Mouse (Mus musculus) heart, adult 2 months (tissue): ENCODE measurements around the gene Cars2. TPM values are rescaled to one million over a fixed set of nuclear protein-coding genes. Genes with fewer than 3 reads are reported as not detected.
"Not testable (repeated sequence)": the region's sequence is repeated elsewhere in the genome, so short reads cannot be mapped to it uniquely, and the experiment has no call there.

Source experiments
- DNase-seq, 2 experiments: peaks; one replicate each; pipeline ENCODE4 v3.0.0; 2021
- H3K27ac ChIP-seq: fragments of 200-600 bp; 2 replicates; pipeline ENCODE4 v1.8.1; 2022
- H3K27me3 ChIP-seq: fragments of 200-500 bp; 2 replicates; pipeline ENCODE4 v1.6.1; 2012; ENCODE audit warnings: mild to moderate bottlenecking, low read length, inconsistent platforms, mixed read lengths; ENCODE audit not compliant: control insufficient read depth, insufficient read depth
- H3K36me3 ChIP-seq: fragments of 200-500 bp; 2 replicates; pipeline ENCODE4 v1.6.1; 2012; ENCODE audit warnings: low read length, inconsistent platforms; ENCODE audit not compliant: control insufficient read depth, insufficient read depth
- H3K4me1 ChIP-seq: fragments of 200-500 bp; 2 replicates; pipeline ENCODE4 v1.6.1; 2011; ENCODE audit warnings: low read length; ENCODE audit not compliant: control insufficient read depth, insufficient read depth
- H3K4me3 ChIP-seq: fragments of 200-600 bp; 2 replicates; pipeline ENCODE4 v1.8.1; 2022
- H3K79me2 ChIP-seq: fragments of 200-500 bp; replicated peaks from 2 replicates; pipeline ENCODE4 v1.6.1; 2012; ENCODE audit warnings: mild to moderate bottlenecking, inconsistent platforms, low read length, moderate library complexity, mixed read lengths; ENCODE audit not compliant: control insufficient read depth, insufficient read depth
- H3K9ac ChIP-seq: fragments of 200-500 bp; 2 replicates; pipeline ENCODE4 v1.6.1; 2012; ENCODE audit warnings: low read depth, mild to moderate bottlenecking, control low read depth, inconsistent platforms, low read length, mixed read lengths
- CTCF ChIP-seq: fragments of 200-600 bp; IDR thresholded peaks from 2 replicates; pipeline ENCODE4 v1.8.1; 2022; ENCODE audit warnings: antibody characterized with exemption, mild to moderate bottlenecking, moderate library complexity
- EP300 ChIP-seq: fragments of 200-500 bp; IDR thresholded peaks from 2 replicates; pipeline ENCODE4 v1.6.1; 2011; ENCODE audit warnings: low read depth, low read length, control low read depth; ENCODE audit not compliant: insufficient read depth
- POLR2A ChIP-seq: fragments of 200-500 bp; IDR thresholded peaks from 2 replicates; pipeline ENCODE4 v1.6.1; 2011; ENCODE audit warnings: mild to moderate bottlenecking, low read depth, low read length, control low read depth; ENCODE audit not compliant: insufficient read depth
- WGBS: fragments of 180-500 bp; shearing (Covaris S2); methylation state at CpG from one replicate; pipeline ENCODE4 v1.1.7; 2018; 5-methylcytosine and 5-hydroxymethylcytosine counted together
- intact Hi-C: fragments of 180-260 bp; cut with DNase I; formaldehyde crosslinking; loops from one replicate; pipeline ENCODE4 v1.15.1; 2025
- polyA plus RNA-seq: library from polyadenylated mRNA; depleted of rRNA; stranded (reverse); fragments of >200 nt; gene quantifications from 2 replicates; pipeline ENCODE4 v1.2.3, GENCODE M21; 2012
- total RNA-seq, 2 experiments: library from RNA; stranded (reverse); gene quantifications; 2 replicates each; pipeline ENCODE4 v1.2.3; 2021

Gene Cars2
- total and polyA plus RNA-seq, 3 experiments, result 46.5 to 49.8 (median 47.7) TPM

- 82% methylated on average over 4 of the region's 4 CpGs for WGBS
- Histone ChIP-seq H3K27me3 (no peaks in the 10 kb centered on the region), H3K4me1 (no peaks in the 10 kb centered on the region), H3K9ac (no peak overlapping the region), H3K36me3 (no peaks in the 10 kb centered on the region), H3K79me2 (no peaks in the 10 kb centered on the region), H3K4me3 (no peak overlapping the region), H3K27ac (no peak overlapping the region)
- intact Hi-C loops, result no loop called here
- TF ChIP-seq CTCF, result no peak
- no peak for TF ChIP-seq POLR2A
- TF ChIP-seq EP300, result no peak
- DNase-seq, result no peak
Observed at GRCm38 (mm10) chr8:11570742-11571141, 20.2 kb upstream of the Cars2 start.

- intact Hi-C loops, result loop anchor here (5.0 kb wide), 1 partner anchor 33 kb away; no protein-coding TSS in a partner anchor
- H3K9ac ChIP-seq, result no peak overlapping the region
- no peaks in the 10 kb centered on the region for H3K27me3 ChIP-seq
- 70% methylated on average over 22 of the region's 22 CpGs for WGBS
- H3K36me3 ChIP-seq, result no peaks in the 10 kb centered on the region
- no peaks in the 10 kb centered on the region for H3K79me2 ChIP-seq
- TF ChIP-seq EP300, result no peak
- no peak for TF ChIP-seq POLR2A
- TF ChIP-seq CTCF, result no peak
- no peak for DNase-seq
- no peak overlapping the region for H3K27ac ChIP-seq
- no peak overlapping the region for H3K4me3 ChIP-seq
- H3K4me1 ChIP-seq, result no peaks in the 10 kb centered on the region
Observed at GRCm38 (mm10) chr8:11569260-11570097, 18.9 kb upstream of the Cars2 start.

DNA sequence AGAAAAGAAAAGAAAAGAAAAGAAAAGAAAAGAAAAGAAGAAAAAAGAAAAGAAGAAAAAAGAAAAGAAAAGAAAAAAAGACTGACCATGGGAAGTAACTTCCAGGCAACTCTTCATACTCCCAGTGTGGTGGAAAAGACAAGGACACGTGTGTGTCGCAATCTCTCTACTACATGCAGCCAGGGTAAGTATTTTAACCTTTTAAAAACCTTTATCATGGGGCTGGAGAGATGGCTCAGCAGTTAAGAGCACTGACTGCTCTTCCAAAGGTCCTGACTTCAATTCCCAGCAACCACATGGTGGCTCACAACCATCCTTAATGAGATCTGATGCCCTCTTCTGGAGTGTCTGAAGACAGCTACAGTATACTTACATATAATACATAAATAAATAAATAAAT lies 17.6 kb upstream of the Cars2 start:
- not testable (repeated sequence) for H3K79me2 ChIP-seq, DNase-seq, H3K4me1 ChIP-seq, H3K27ac ChIP-seq, H3K9ac ChIP-seq, H3K4me3 ChIP-seq, H3K36me3 ChIP-seq, H3K27me3 ChIP-seq
- intact Hi-C loops, result loop anchor here (5.0 kb wide), 1 partner anchor 34 kb away; no protein-coding TSS in a partner anchor
- 90% methylated on average over 2 of the region's 2 CpGs for WGBS

DNA sequence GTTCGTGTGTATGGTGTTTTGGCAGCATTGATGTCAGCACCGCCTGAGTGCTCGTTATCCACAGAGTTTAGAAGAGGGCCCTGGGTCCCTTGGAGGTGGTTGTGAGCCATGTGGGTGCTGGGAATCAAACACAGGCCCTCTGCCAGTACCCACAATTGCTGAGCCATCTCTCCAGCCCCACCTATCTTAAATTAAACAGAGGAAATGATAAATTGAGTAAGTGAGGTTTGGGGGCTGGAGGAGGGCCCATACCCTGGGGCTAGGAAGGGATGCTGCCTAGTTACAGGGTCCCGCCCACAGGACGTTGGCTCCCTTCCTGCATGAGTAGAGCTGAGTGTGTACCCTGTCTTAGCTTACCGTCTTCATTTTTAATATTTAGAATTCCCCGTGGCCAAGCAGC lies 14.1 kb upstream of the Cars2 start:
- Histone ChIP-seq H3K27me3 (no peaks in the 10 kb centered on the region), H3K27ac (no peak overlapping the region), H3K4me3 (no peak overlapping the region), H3K4me1 (no peaks in the 10 kb centered on the region), H3K36me3 (no peaks in the 10 kb centered on the region), H3K79me2 (peaks cover 6% of the 10 kb centered on the region), H3K9ac (no peak overlapping the region)
- intact Hi-C loops, result loop anchor here (5.0 kb wide), 1 partner anchor 38 kb away; no protein-coding TSS in a partner anchor
- 82% methylated on average over 7 of the region's 7 CpGs for WGBS
- TF ChIP-seq EP300, result no peak
- no peak for TF ChIP-seq CTCF
- TF ChIP-seq POLR2A, result no peak
- DNase-seq, result no peak

DNA sequence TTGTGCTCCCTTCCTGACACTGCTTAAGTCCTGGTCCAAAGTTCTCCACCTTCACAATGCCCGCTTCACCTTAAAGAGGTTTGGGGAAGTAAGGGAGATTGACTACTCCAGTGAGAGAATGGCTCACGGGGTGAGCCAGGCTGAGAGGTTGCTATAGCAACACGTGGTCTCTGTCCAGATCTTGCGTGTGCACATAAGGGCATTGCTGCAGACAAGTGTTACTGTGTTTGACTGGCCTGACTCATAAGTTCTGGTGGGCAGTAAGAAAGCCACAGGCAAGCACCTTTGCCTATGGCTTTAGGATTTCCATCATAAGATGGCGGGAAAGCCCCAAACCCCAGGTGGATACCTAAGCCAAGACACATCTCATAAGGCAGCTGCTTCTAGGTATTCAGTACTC lies 13.7 kb upstream of the Cars2 start:
- DNase-seq, result no peak
- no peaks in the 10 kb centered on the region for H3K36me3 ChIP-seq
- WGBS, result 85% methylated on average over 5 of the region's 5 CpGs
- no peak overlapping the region for H3K9ac ChIP-seq
- TF ChIP-seq POLR2A, result no peak
- TF ChIP-seq EP300, result no peak
- no peak for TF ChIP-seq CTCF
- H3K4me3 ChIP-seq, result no peak overlapping the region
- intact Hi-C loops, result no loop called here
- no peaks in the 10 kb centered on the region for H3K27me3 ChIP-seq
- H3K79me2 ChIP-seq, result peaks cover 6% of the 10 kb centered on the region
- no peak overlapping the region for H3K27ac ChIP-seq
- H3K4me1 ChIP-seq, result no peaks in the 10 kb centered on the region

GRCm38 (mm10) chr8:11560220-11560619 lies 9.6 kb upstream of the Cars2 start:
- Histone ChIP-seq H3K4me1 (no peaks in the 10 kb centered on the region; the same call in 1 of the 2 replicates), H3K27ac (no peak overlapping the region), H3K4me3 (no peak overlapping the region), H3K79me2 (peaks cover 6% of the 10 kb centered on the region), H3K27me3 (no peaks in the 10 kb centered on the region), H3K9ac (no peak overlapping the region), H3K36me3 (no peaks in the 10 kb centered on the region)
- TF ChIP-seq EP300 (no peak), CTCF (no peak), POLR2A (no peak)
- WGBS, result 78% methylated on average over 9 of the region's 9 CpGs
- no peak for DNase-seq
- intact Hi-C loops, result no loop called here
